Mouse (Mus musculus): ENCODE results near the gene Tstd2. TPM values are rescaled to one million over a fixed set of nuclear protein-coding genes. Genes with fewer than 3 reads are reported as not detected.

Tstd2 gene
- polyA plus RNA-seq (2014; fragmentation: Nextera tagmentation; extraction: Ambion mirVana) = 17.5 and 21.6 TPM in 2 replicates

DNA sequence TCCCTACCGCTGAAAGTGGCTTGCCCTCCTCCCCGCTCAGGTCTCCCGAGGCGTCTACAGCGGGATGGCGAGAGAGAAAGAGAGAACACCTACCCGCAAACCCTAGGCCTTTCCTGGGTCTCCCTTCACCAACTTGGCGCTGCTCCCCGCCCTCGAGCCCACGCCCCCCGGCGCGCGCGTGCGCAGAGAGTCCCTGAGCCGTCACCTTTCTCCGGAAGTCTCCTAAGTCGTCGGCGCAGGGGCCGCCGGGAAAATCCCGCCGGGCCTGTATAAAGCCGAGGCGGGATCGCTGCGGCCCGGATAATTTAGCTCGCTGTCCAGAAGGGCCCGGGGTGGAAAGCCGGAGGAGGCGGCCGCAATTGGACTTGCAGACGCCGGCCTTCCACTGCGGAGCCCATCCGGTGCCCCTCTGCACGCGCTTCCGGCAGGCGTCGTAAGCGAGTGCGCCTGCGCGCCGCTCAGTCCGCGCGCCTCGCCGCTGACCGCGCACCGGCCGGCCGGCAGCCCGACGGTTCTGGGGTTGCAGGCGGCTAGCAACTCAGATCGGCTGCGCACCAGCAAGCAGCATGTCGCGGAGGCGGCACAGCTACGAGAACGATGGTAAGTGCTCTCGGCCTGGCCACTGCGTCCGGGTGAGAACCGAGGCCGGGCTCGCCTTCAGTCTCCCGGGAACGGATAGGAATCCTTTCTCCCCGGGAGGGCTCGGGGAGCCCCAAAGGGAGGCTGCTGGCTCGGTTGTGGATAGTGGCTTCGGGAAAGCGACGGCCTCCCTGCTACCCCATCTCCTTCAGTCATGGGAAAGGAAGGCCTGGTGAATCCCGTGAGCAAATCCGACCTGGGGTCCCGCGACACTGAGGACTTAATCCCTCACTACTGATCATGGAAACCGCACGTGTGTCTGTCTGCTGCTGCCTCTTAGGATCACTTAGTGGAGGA lies at the start of gene Tstd2, which contains the start of gene Ncbp1:
Gene Tstd2, minus strand, starts transcription at position 408 of the 936 bp plus-strand sequence.
Gene Ncbp1, plus strand, starts transcription at position 327 of the 936 bp plus-strand sequence.
- peak; percentile 92 for ATAC-seq (ENCODE audit: low FRiP score)
- Histone ChIP-seq H3K9me3 (ENCODE audit: control insufficient read depth, low read length) (no peaks in the 10 kb centered on the region), H3K27me3 (ENCODE audit: control insufficient read depth, insufficient read depth, low read length) (no peaks in the 10 kb centered on the region), H3K27ac (peak within 1 kb of the TSS; percentile 95), H3K4me2 (replicated peaks) (peak within 1 kb of the TSS; percentile 79), H3K9ac (peak within 1 kb of the TSS; percentile 93), H3K4me1 (replicated peaks; ENCODE audit: control insufficient read depth, insufficient read depth, low read length) (peaks cover 25% of the 10 kb centered on the region), H3K4me3 (replicated peaks; ENCODE audit: low read length) (peak within 1 kb of the TSS; percentile 89), H3K36me3 (replicated peaks; ENCODE audit: control insufficient read depth, insufficient read depth) (peaks cover 20% of the 10 kb centered on the region)
- WGBS = under 1% methylated on average over 90 of the region's 90 CpGs
- peak; percentile 96 for DNase-seq (ENCODE audit: low spot score)

DNA sequence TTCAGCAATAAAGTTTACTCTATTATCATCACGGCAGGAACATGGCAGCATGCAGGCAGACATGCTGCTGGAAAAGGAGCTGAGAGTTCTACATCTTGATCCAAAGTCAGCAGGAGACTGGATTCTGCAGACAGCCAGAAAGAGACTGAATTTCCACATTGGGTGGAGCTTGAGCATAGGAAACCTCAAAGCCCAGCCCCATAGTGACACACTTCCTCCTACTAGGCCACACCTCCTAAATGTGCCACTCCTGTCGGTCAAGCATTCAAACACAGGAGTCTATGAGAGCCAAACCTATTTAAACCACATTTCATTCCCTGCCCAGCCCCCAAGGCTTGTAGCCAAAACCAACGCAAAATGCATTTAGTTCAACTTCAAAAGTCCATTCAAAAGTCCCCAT lies 48.0 kb upstream of the Tstd2 start:
- no peak overlapping the region for H3K4me3 ChIP-seq (replicated peaks; ENCODE audit: low read length)
- H3K27ac ChIP-seq = no peak overlapping the region
- 90% methylated on average over 3 of the region's 3 CpGs for WGBS
- ATAC-seq (ENCODE audit: low FRiP score) (no peak), DNase-seq (ENCODE audit: low spot score) (no peak)
- H3K36me3 ChIP-seq (replicated peaks; ENCODE audit: control insufficient read depth, insufficient read depth) = peaks cover 83% of the 10 kb centered on the region
- H3K4me1 ChIP-seq (replicated peaks; ENCODE audit: control insufficient read depth, insufficient read depth, low read length) = no peaks in the 10 kb centered on the region
- no peaks in the 10 kb centered on the region for H3K27me3 ChIP-seq (ENCODE audit: control insufficient read depth, insufficient read depth, low read length)
- H3K9me3 ChIP-seq (ENCODE audit: control insufficient read depth, low read length) = no peaks in the 10 kb centered on the region
- H3K4me2 ChIP-seq (replicated peaks) = no peak overlapping the region
- H3K9ac ChIP-seq = no peak overlapping the region

GRCm38 (mm10) chr4:46185890-46186289 lies 47.4 kb upstream of the Tstd2 start:
- Histone ChIP-seq H3K9ac (no peak overlapping the region), H3K27me3 (ENCODE audit: control insufficient read depth, insufficient read depth, low read length) (no peaks in the 10 kb centered on the region), H3K4me2 (replicated peaks) (no peak overlapping the region), H3K4me1 (replicated peaks; ENCODE audit: control insufficient read depth, insufficient read depth, low read length) (no peaks in the 10 kb centered on the region), H3K36me3 (replicated peaks; ENCODE audit: control insufficient read depth, insufficient read depth) (peaks cover 83% of the 10 kb centered on the region), H3K9me3 (ENCODE audit: control insufficient read depth, low read length) (no peaks in the 10 kb centered on the region), H3K4me3 (replicated peaks; ENCODE audit: low read length) (no peak overlapping the region), H3K27ac (no peak overlapping the region)
- WGBS = 85% methylated on average over 9 of the region's 9 CpGs
- ATAC-seq (ENCODE audit: low FRiP score) = no peak
- DNase-seq (ENCODE audit: low spot score) = no peak

DNA sequence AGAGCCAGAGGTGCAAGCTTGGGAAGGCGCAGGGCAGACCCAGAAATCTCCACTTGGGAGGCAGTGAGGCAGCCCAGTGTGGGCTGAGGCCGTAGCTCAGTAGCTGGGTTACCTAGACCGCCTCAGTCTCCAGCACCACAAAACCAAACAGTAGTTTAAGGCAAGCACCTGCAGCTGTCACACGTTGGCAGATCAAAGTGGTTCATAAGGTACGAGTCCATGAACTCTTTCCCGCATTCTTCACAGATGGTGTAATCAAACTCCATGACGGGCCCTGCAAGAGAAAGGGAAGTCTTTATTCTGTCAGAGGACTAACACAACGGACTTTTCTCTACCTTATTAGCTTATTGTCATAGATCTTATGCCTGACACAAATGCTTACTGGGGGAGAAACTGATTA lies 46.9 kb upstream of the Tstd2 start:
- Histone ChIP-seq H3K4me2 (replicated peaks) (no peak overlapping the region), H3K36me3 (replicated peaks; ENCODE audit: control insufficient read depth, insufficient read depth) (peaks cover 83% of the 10 kb centered on the region), H3K4me3 (replicated peaks; ENCODE audit: low read length) (no peak overlapping the region), H3K9ac (no peak overlapping the region), H3K27ac (no peak overlapping the region), H3K9me3 (ENCODE audit: control insufficient read depth, low read length) (no peaks in the 10 kb centered on the region), H3K4me1 (replicated peaks; ENCODE audit: control insufficient read depth, insufficient read depth, low read length) (no peaks in the 10 kb centered on the region), H3K27me3 (ENCODE audit: control insufficient read depth, insufficient read depth, low read length) (no peaks in the 10 kb centered on the region)
- WGBS = 87% methylated on average over 8 of the region's 8 CpGs
- ATAC-seq (ENCODE audit: low FRiP score) (no peak), DNase-seq (ENCODE audit: low spot score) (no peak)

- no peak overlapping the region for H3K4me3 ChIP-seq (replicated peaks; ENCODE audit: low read length)
- DNase-seq (ENCODE audit: low spot score) (no peak), ATAC-seq (ENCODE audit: low FRiP score) (no peak)
- H3K4me1 ChIP-seq (replicated peaks; ENCODE audit: control insufficient read depth, insufficient read depth, low read length) = no peaks in the 10 kb centered on the region
- no peaks in the 10 kb centered on the region for H3K27me3 ChIP-seq (ENCODE audit: control insufficient read depth, insufficient read depth, low read length)
- H3K9me3 ChIP-seq (ENCODE audit: control insufficient read depth, low read length) = no peaks in the 10 kb centered on the region
- no peak overlapping the region for H3K9ac ChIP-seq
- no peak overlapping the region for H3K27ac ChIP-seq
- WGBS = 88% methylated on average over 7 of the region's 7 CpGs
- H3K36me3 ChIP-seq (replicated peaks; ENCODE audit: control insufficient read depth, insufficient read depth) = peaks cover 84% of the 10 kb centered on the region
- H3K4me2 ChIP-seq (replicated peaks) = no peak overlapping the region
Measured at GRCm38 (mm10) chr4:46182181-46182580, 43.7 kb upstream of the Tstd2 start.

DNA sequence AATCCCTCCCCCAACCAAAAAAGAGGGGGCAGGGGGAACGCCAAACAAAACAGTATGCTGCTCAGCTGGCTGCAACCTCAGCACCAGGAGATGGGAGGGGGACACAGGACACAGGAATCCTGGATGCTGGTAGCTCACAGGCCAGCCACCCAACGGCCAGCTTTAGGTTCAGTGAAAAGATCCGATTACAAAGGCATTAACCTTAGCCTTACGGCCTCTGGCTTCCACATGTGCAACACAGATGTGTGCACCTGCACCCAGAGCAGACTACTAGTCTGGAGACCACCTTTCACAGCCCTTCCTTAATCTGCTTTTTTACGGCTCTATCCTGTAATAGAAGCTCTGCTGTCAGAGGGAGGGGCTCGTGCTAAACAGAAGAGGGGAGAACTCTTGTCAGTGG lies 42.7 kb upstream of the Tstd2 start:
- Histone ChIP-seq H3K4me3 (replicated peaks; ENCODE audit: low read length) (no peak overlapping the region), H3K9ac (no peak overlapping the region), H3K9me3 (ENCODE audit: control insufficient read depth, low read length) (no peaks in the 10 kb centered on the region), H3K4me1 (replicated peaks; ENCODE audit: control insufficient read depth, insufficient read depth, low read length) (no peaks in the 10 kb centered on the region), H3K4me2 (replicated peaks) (no peak overlapping the region), H3K27me3 (ENCODE audit: control insufficient read depth, insufficient read depth, low read length) (no peaks in the 10 kb centered on the region), H3K36me3 (replicated peaks; ENCODE audit: control insufficient read depth, insufficient read depth) (peaks cover 94% of the 10 kb centered on the region), H3K27ac (no peak overlapping the region)
- ATAC-seq (ENCODE audit: low FRiP score) = no peak
- DNase-seq (ENCODE audit: low spot score) = no peak
- WGBS = 72% methylated on average over 6 of the region's 6 CpGs

DNA sequence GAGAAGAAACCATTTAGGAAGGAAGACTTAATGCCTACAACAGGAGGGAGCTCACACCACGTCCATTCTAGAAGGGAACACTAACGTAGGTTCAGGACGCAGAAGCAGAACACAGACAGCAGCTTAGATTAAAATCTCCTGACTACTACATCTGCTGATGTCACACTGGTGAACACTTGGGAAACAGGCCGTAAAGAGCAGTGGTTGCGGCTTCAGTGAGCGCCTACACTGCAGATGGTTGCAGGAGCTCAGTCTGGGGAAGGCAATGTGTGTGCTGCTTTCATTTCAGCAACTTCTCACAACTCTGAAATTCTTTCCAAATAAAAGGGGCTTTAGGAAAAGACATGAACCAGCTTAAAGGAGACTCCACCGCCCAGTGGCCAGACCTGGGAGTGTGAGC lies 39.0 kb upstream of the Tstd2 start:
- H3K36me3 ChIP-seq (replicated peaks; ENCODE audit: control insufficient read depth, insufficient read depth) = peaks cover 97% of the 10 kb centered on the region
- WGBS = 86% methylated on average over 7 of the region's 7 CpGs
- H3K4me3 ChIP-seq (replicated peaks; ENCODE audit: low read length) = no peak overlapping the region
- no peaks in the 10 kb centered on the region for H3K9me3 ChIP-seq (ENCODE audit: control insufficient read depth, low read length)
- no peaks in the 10 kb centered on the region for H3K27me3 ChIP-seq (ENCODE audit: control insufficient read depth, insufficient read depth, low read length)
- no peak overlapping the region for H3K27ac ChIP-seq
- DNase-seq (ENCODE audit: low spot score) (no peak), ATAC-seq (ENCODE audit: low FRiP score) (no peak)
- no peak overlapping the region for H3K9ac ChIP-seq
- no peak overlapping the region for H3K4me2 ChIP-seq (replicated peaks)
- no peaks in the 10 kb centered on the region for H3K4me1 ChIP-seq (replicated peaks; ENCODE audit: control insufficient read depth, insufficient read depth, low read length)

GRCm38 (mm10) chr4:46177018-46177417 lies 38.5 kb upstream of the Tstd2 start:
- WGBS = 88% methylated on average over 5 of the region's 5 CpGs
- Histone ChIP-seq H3K4me3 (replicated peaks; ENCODE audit: low read length) (no peak overlapping the region), H3K36me3 (replicated peaks; ENCODE audit: control insufficient read depth, insufficient read depth) (peaks cover 97% of the 10 kb centered on the region), H3K27me3 (ENCODE audit: control insufficient read depth, insufficient read depth, low read length) (no peaks in the 10 kb centered on the region), H3K27ac (no peak overlapping the region), H3K4me1 (replicated peaks; ENCODE audit: control insufficient read depth, insufficient read depth, low read length) (no peaks in the 10 kb centered on the region), H3K9ac (no peak overlapping the region), H3K4me2 (replicated peaks) (no peak overlapping the region), H3K9me3 (ENCODE audit: control insufficient read depth, low read length) (no peaks in the 10 kb centered on the region)
- ATAC-seq (ENCODE audit: low FRiP score) (no peak), DNase-seq (ENCODE audit: low spot score) (no peak)

GRCm38 (mm10) chr4:46176313-46176712 lies 37.8 kb upstream of the Tstd2 start:
- Histone ChIP-seq H3K9ac (no peak overlapping the region), H3K27ac (no peak overlapping the region), H3K27me3 (ENCODE audit: control insufficient read depth, insufficient read depth, low read length) (no peaks in the 10 kb centered on the region), H3K9me3 (ENCODE audit: control insufficient read depth, low read length) (no peaks in the 10 kb centered on the region), H3K4me3 (replicated peaks; ENCODE audit: low read length) (no peak overlapping the region), H3K36me3 (replicated peaks; ENCODE audit: control insufficient read depth, insufficient read depth) (peaks cover 97% of the 10 kb centered on the region), H3K4me2 (replicated peaks) (no peak overlapping the region), H3K4me1 (replicated peaks; ENCODE audit: control insufficient read depth, insufficient read depth, low read length) (no peaks in the 10 kb centered on the region)
- ATAC-seq (ENCODE audit: low FRiP score) (no peak), DNase-seq (ENCODE audit: low spot score) (no peak)
- 79% methylated on average over 4 of the region's 4 CpGs for WGBS

Data from hindbrain, embryonic 14.5 days (tissue).